8 mouse cellular contexts compared by ENCODE assay signal in the genomic region with DNA sequence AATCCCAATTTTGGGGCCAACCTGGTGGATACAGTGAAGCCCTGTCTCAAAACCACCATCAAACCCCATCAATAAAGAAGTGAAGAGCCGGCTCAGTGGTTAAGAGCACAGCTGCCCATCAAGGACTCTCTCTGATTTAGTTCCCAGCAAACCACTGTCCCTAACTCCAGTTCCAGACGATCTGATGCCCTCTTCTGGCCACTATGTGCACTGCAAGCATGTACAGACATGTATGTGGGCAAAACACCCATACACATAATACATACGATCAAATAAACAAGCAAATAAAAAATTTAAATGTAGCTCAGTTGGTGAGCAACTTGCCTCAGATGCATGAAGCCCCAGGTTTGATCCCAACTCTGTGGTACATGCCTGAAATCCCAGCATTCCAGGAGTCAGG.
DNase-seq lines count a peak whose midpoint lies in the region; ATAC-seq and TF ChIP-seq lines count a peak whose summit lies in the region.
"Had no signal": no experiment of that assay in that cellular context is flagged by ENCODE, and none has a peak within 500 bp of the region (broad histone marks: within the 10 kb centered on the region; RNA-seq: fewer than 3 reads in every experiment).

No protein-coding gene starts in this region.

- TF ChIP-seq CTCF in ES-Bruce4 (IDR thresholded peaks at IDR 0.05; ENCODE audit: low read depth, low read length): peak; percentile 28
- TF ChIP-seq CTCF in liver, embryonic 14.5 days (IDR thresholded peaks at IDR 0.05; ENCODE audit: low read depth): peak; percentile 68

- no peaks in the 10 kb centered on the region for H3K27me3 ChIP-seq in ES-Bruce4 (ENCODE audit: control insufficient read depth, insufficient read depth, low read length, poor library complexity, severe bottlenecking)
- H3K27me3 ChIP-seq in liver, embryonic 14.5 days (ENCODE audit: control insufficient read depth, insufficient read depth, low read length): no peaks in the 10 kb centered on the region
- no peaks in the 10 kb centered on the region for H3K27me3 ChIP-seq in hindbrain, embryonic 13.5 days
- H3K27me3 ChIP-seq: liver, embryonic 13.5 days had no signal

- H3K36me3 ChIP-seq in ES-Bruce4 (ENCODE audit: control insufficient read depth, insufficient read depth, low read length, poor library complexity, severe bottlenecking): peaks cover 4% of the 10 kb centered on the region; the same call in 1 of the 2 replicates
- H3K36me3 ChIP-seq in liver, embryonic 14.5 days (replicated peaks; ENCODE audit: control insufficient read depth, insufficient read depth, low read depth): no peaks in the 10 kb centered on the region
- H3K36me3 ChIP-seq in hindbrain, embryonic 13.5 days: peaks cover 54% of the 10 kb centered on the region
- H3K36me3 ChIP-seq: liver, embryonic 13.5 days had no signal

- DNase-seq in kidney, adult 9 months: peak; percentile 38
- DNase-seq in kidney, adult 11 months: no peak
- DNase-seq in WW6 (ENCODE audit: low read depth, low spot score): peak; percentile 24
- DNase-seq in liver, embryonic 14.5 days (ENCODE audit: low read depth in 3 of 3, low spot score in 3 of 3): no peak
- DNase-seq in gastrocnemius, postnatal 14 days: no peak
- DNase-seq: liver, embryonic 13.5 days had no signal

- 41% methylated on average over 3 of the region's 3 CpGs for WGBS in liver, embryonic 14.5 days (ENCODE audit: insufficient replicate concordance)
- WGBS in hindbrain, embryonic 13.5 days: 78% methylated on average over 3 of the region's 3 CpGs

- no peaks in the 10 kb centered on the region for H3K4me1 ChIP-seq in ES-Bruce4 (ENCODE audit: control insufficient read depth, insufficient read depth, low read length)
- H3K4me1 ChIP-seq in liver, embryonic 14.5 days (replicated peaks; ENCODE audit: control insufficient read depth in 2 of 2, insufficient read depth in 2 of 2, low read length in 1 of 2): 0 out of 4 replicates have a peak, but pooled peaks cover 0 to 1% of the 10 kb centered on the region in 2 experiments
- H3K4me1 ChIP-seq in hindbrain, embryonic 13.5 days (replicated peaks): peaks cover 10% of the 10 kb centered on the region

- intact Hi-C loops in gastrocnemius, postnatal 14 days (cut with DNase I; ENCODE audit: low total_unique reads): no loop called here

- H3K9ac ChIP-seq in ES-Bruce4 (ENCODE audit: low read depth, poor library complexity, severe bottlenecking): no peak overlapping the region
- H3K9ac ChIP-seq in liver, embryonic 14.5 days (replicated peaks): no peak overlapping the region
- no peak overlapping the region for H3K9ac ChIP-seq in hindbrain, embryonic 13.5 days
- H3K9ac ChIP-seq: liver, embryonic 13.5 days had no signal

- no peaks in the 10 kb centered on the region for H3K9me3 ChIP-seq in ES-Bruce4 (replicated peaks; ENCODE audit: control insufficient read depth, insufficient read depth, low read length, poor library complexity, severe bottlenecking)
- H3K9me3 ChIP-seq in liver, embryonic 14.5 days (ENCODE audit: control insufficient read depth, low read length): no peaks in the 10 kb centered on the region
- H3K9me3 ChIP-seq in hindbrain, embryonic 13.5 days: no peaks in the 10 kb centered on the region; the same call in 1 of the 2 replicates
- H3K9me3 ChIP-seq: liver, embryonic 13.5 days had no signal

- H3K4me2 ChIP-seq in liver, embryonic 14.5 days (ENCODE audit: low read depth): no peak overlapping the region
- H3K4me2 ChIP-seq in hindbrain, embryonic 13.5 days: no peak overlapping the region
- H3K4me2 ChIP-seq: liver, embryonic 13.5 days had no signal

- no peak for TF ChIP-seq POLR2A in ES-Bruce4 (IDR thresholded peaks at IDR 0.05; ENCODE audit: insufficient read depth, low read length)

- ATAC-seq in liver, embryonic 14.5 days (ENCODE audit: insufficient read depth): no peak
- ATAC-seq in hindbrain, embryonic 13.5 days (ENCODE audit: low FRiP score): no peak

- H3K27ac ChIP-seq in ES-Bruce4 (ENCODE audit: insufficient read depth, low read length): no peak overlapping the region
- no peak overlapping the region for H3K27ac ChIP-seq in liver, embryonic 14.5 days
- H3K27ac ChIP-seq in hindbrain, embryonic 13.5 days: no peak overlapping the region
- H3K27ac ChIP-seq: liver, embryonic 13.5 days had no signal

- no peak for TF ChIP-seq EP300 in ES-Bruce4 (IDR thresholded peaks at IDR 0.05; ENCODE audit: insufficient read depth, low read depth, low read length)
- no peak for TF ChIP-seq EP300 in liver, embryonic 14.5 days (IDR thresholded peaks at IDR 0.05; ENCODE audit: low read depth)

- no peak overlapping the region for H3K4me3 ChIP-seq in ES-Bruce4 (ENCODE audit: low read depth, low read length)
- H3K4me3 ChIP-seq in liver, embryonic 14.5 days (ENCODE audit: insufficient read depth in 1 of 2, low read depth in 2 of 2, low read length in 2 of 2): no peak overlapping the region
- H3K4me3 ChIP-seq in hindbrain, embryonic 13.5 days: no peak overlapping the region
- H3K4me3 ChIP-seq: liver, embryonic 13.5 days had no signal

Comparison
In these comparisons a context has a peak if more than half of its experiments do, and no peak if none do; other contexts are left out.
1. DNase-seq: peak in kidney, adult 9 months (single experiment) and WW6 (single experiment); none in kidney, adult 11 months (single experiment), liver, embryonic 14.5 days (0 of 3) and gastrocnemius, postnatal 14 days (single experiment).